Mouse (Mus musculus) lung, postnatal 0 days (tissue): ENCODE measurements around the gene Best3.

Experiments
- CTCF ChIP-seq: IDR thresholded peaks from 2 replicates; pipeline ENCODE4 v1.5.1; 2016; ENCODE audit warnings: antibody characterized with exemption, mild to moderate bottlenecking
- EP300 ChIP-seq: IDR thresholded peaks from 2 replicates; pipeline ENCODE4 v1.6.1; 2016; ENCODE audit warnings: antibody characterized with exemption, mild to moderate bottlenecking, control low read depth

- TF ChIP-seq EP300, result no peak
- TF ChIP-seq CTCF, result no peak
These were observed 9.0 kb downstream of the Best3 start for GRCm38 (mm10) chr10:116995162-116995561.
